Mouse (Mus musculus) ES-Bruce4 (cell line): ENCODE data around the gene Cmip. TPM values are rescaled to one million over a fixed set of nuclear protein-coding genes. Genes with fewer than 3 reads are reported as not detected.

ENCODE experiments used
- H3K27ac ChIP-seq: 2 replicates; pipeline ENCODE4 v1.5.1; 2012; ENCODE audit warnings: low read length, inconsistent platforms; ENCODE audit not compliant: insufficient read depth
- H3K27me3 ChIP-seq: 2 replicates; pipeline ENCODE4 v1.6.1; 2012; ENCODE audit warnings: mild to moderate bottlenecking, low read length, inconsistent platforms; ENCODE audit not compliant: control insufficient read depth, poor library complexity, insufficient read depth, severe bottlenecking
- H3K36me3 ChIP-seq: 2 replicates; pipeline ENCODE4 v1.6.1; 2012; ENCODE audit warnings: inconsistent platforms, mild to moderate bottlenecking, low read length, moderate library complexity; ENCODE audit not compliant: control insufficient read depth, poor library complexity, insufficient read depth, severe bottlenecking
- H3K4me1 ChIP-seq: one replicate; pipeline ENCODE4 v1.8.1; 2011; ENCODE audit warnings: low read length; ENCODE audit not compliant: control insufficient read depth, insufficient read depth
- H3K4me3 ChIP-seq: 2 replicates; pipeline ENCODE4 v1.5.1; 2011; ENCODE audit warnings: low read depth, mild to moderate bottlenecking, low read length
- H3K9ac ChIP-seq: 2 replicates; pipeline ENCODE4 v1.6.1; 2012; ENCODE audit warnings: low read depth, mild to moderate bottlenecking, inconsistent platforms; ENCODE audit not compliant: poor library complexity, severe bottlenecking
- H3K9me3 ChIP-seq: replicated peaks from 2 replicates; pipeline ENCODE4 v1.6.1; 2012; ENCODE audit warnings: mild to moderate bottlenecking, low read length, inconsistent platforms; ENCODE audit not compliant: control insufficient read depth, poor library complexity, insufficient read depth, severe bottlenecking
- CTCF ChIP-seq: IDR thresholded peaks from one replicate; pipeline ENCODE4 v1.8.1; 2011; ENCODE audit warnings: low read depth, low read length
- EP300 ChIP-seq: IDR thresholded peaks from 2 replicates; pipeline ENCODE4 v1.6.1; 2011; ENCODE audit warnings: low read depth, low read length; ENCODE audit not compliant: insufficient read depth
- POLR2A ChIP-seq: IDR thresholded peaks from one replicate; pipeline ENCODE4 v1.8.1; 2011; ENCODE audit warnings: low read length; ENCODE audit not compliant: insufficient read depth
- polyA plus RNA-seq: library from polyadenylated mRNA; stranded (reverse); fragments of >200 nt; gene quantifications from 2 replicates; pipeline ENCODE4 v1.2.4, GENCODE M21; 2011; ENCODE audit warnings: low read depth; ENCODE audit not compliant: missing spikeins, insufficient read depth, insufficient read length

Gene Cmip
- polyA plus RNA-seq, 1 experiment, result 67.9 TPM

DNA sequence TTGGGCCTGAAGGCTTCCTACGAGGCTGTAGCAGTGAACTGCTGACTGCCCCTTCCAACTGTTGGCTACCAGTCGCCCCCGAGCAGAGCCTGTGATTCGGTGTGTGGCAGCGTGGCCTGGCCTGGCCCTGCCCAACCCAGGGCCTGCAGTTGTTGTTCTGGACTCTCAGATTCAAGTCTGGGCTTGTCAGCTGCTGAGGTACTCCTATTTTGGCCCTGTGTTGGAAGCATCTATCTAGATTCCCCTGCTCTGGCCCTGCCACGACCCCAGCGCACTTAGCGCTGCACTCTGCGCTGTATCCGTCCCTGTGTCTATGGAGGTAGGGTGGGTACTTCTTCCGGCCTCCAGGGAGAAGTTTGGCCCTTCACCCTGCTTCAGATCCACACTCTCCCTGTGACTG is 45.2 kb downstream of the Cmip start:
- H3K4me3 ChIP-seq, result no peak overlapping the region
- no peaks in the 10 kb centered on the region for H3K27me3 ChIP-seq
- H3K9ac ChIP-seq, result no peak overlapping the region
- H3K9me3 ChIP-seq, result no peaks in the 10 kb centered on the region
- H3K4me1 ChIP-seq, result peaks cover 19% of the 10 kb centered on the region
- TF ChIP-seq POLR2A, result no peak
- TF ChIP-seq EP300, result no peak
- no peak for TF ChIP-seq CTCF
- H3K27ac ChIP-seq, result peak overlapping the region; percentile 41
- H3K36me3 ChIP-seq, result no peaks in the 10 kb centered on the region

DNA sequence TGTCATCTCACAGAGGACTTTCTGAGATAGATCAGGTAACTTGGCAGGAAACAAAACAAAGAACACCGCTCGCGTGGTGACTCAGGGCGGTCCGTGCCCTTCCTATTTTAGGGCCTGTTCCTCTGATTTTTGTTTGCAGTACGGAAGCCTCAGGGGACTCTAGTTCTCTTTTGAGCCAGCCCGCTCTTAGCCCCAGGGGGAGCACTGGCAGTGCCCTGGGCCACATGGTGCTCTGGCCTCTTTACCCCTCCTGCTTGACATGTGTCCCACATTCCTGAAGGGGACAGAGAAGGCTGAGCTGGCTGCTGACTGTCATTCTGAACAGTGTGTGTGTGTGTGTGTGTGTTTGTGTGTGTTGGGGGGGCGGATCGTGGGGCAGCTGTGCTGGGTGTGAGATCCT is 46.8 kb downstream of the Cmip start:
- H3K36me3 ChIP-seq, result no peaks in the 10 kb centered on the region
- no peaks in the 10 kb centered on the region for H3K27me3 ChIP-seq
- peaks cover 12% of the 10 kb centered on the region for H3K4me1 ChIP-seq
- TF ChIP-seq POLR2A (no peak), EP300 (no peak), CTCF (no peak)
- H3K9ac ChIP-seq, result no peak overlapping the region
- H3K27ac ChIP-seq, result no peak overlapping the region
- no peaks in the 10 kb centered on the region for H3K9me3 ChIP-seq
- no peak overlapping the region for H3K4me3 ChIP-seq

DNA sequence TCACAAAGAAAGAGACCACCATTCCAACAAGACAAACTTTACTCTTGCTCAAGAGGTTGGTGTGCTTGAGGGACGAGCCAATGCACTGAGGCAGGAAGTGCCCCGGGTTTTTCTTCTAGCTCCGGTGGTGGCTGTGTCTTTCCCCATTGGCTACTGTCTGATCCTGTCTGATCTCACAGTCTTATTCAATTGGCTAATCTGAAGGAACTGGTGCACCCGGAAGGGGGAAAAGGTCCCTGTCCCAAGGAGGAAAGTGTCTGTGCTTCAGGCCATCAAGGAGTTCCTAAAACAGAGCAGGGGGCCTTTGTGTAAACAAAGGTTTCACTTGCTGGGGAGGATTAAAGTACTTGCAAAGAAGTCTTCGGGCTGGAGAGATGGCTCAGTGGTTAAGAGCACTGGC is 48.5 kb downstream of the Cmip start:
- Histone ChIP-seq H3K9ac (no peak overlapping the region), H3K27me3 (no peaks in the 10 kb centered on the region), H3K9me3 (no peaks in the 10 kb centered on the region), H3K27ac (no peak overlapping the region), H3K4me1 (peaks cover 10% of the 10 kb centered on the region), H3K4me3 (no peak overlapping the region), H3K36me3 (no peaks in the 10 kb centered on the region)
- TF ChIP-seq POLR2A, result no peak
- no peak for TF ChIP-seq EP300
- TF ChIP-seq CTCF, result no peak

DNA sequence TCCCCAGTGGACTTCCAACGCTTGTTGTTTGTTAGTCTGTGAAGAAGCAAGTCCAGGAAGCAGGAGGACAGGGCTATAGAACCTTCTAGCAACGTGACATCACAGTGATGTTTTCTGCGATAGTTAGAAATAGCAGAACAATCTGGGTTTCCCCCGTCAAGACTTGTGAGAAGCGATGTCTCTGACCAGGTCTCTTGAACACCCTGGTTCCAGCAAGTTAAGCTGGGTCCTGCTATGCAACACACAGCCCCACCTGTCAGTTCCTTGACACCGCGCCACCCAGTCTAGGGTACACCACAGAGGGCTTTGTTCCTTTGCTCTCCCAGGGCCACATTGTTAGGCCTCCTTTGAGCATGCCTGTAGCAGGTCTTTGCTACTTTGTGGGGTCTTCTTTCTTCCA is 49.9 kb downstream of the Cmip start:
- no peaks in the 10 kb centered on the region for H3K27me3 ChIP-seq

DNA sequence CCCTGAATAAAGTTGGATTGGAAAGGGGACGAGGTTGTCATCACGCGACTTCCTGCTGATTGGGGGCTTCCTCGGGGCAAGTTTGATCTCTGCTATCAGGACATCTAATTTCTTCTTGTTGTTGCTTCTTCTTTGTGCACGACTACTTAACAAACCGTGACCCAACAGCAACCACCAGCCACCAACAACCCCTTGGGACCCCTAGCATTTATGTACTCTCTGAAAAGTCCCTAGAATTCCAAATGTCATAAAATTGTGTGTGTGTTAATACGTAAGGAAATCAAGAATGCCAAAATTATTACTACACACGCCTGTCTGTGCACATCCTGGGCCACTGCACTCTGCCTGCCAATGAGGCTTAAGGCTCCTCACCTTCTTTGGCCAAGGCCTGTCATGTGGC is 50.4 kb downstream of the Cmip start:
- no peak for TF ChIP-seq EP300
- no peak for TF ChIP-seq CTCF
- TF ChIP-seq POLR2A, result no peak
- Histone ChIP-seq H3K27ac (no peak overlapping the region), H3K9ac (no peak overlapping the region), H3K4me1 (peaks cover 7% of the 10 kb centered on the region), H3K9me3 (no peaks in the 10 kb centered on the region), H3K4me3 (no peak overlapping the region), H3K27me3 (no peaks in the 10 kb centered on the region), H3K36me3 (0 out of 2 replicates have a peak, but pooled peaks cover 4% of the 10 kb centered on the region)

More for the DNA sequence above, 49.9 kb downstream of the Cmip start:
- Histone ChIP-seq H3K27ac (no peak overlapping the region), H3K4me3 (no peak overlapping the region), H3K9ac (no peak overlapping the region), H3K36me3 (0 out of 2 replicates have a peak, but pooled peaks cover 2% of the 10 kb centered on the region), H3K9me3 (no peaks in the 10 kb centered on the region), H3K4me1 (peaks cover 10% of the 10 kb centered on the region)
- TF ChIP-seq POLR2A, result no peak
- no peak for TF ChIP-seq EP300
- no peak for TF ChIP-seq CTCF

DNA sequence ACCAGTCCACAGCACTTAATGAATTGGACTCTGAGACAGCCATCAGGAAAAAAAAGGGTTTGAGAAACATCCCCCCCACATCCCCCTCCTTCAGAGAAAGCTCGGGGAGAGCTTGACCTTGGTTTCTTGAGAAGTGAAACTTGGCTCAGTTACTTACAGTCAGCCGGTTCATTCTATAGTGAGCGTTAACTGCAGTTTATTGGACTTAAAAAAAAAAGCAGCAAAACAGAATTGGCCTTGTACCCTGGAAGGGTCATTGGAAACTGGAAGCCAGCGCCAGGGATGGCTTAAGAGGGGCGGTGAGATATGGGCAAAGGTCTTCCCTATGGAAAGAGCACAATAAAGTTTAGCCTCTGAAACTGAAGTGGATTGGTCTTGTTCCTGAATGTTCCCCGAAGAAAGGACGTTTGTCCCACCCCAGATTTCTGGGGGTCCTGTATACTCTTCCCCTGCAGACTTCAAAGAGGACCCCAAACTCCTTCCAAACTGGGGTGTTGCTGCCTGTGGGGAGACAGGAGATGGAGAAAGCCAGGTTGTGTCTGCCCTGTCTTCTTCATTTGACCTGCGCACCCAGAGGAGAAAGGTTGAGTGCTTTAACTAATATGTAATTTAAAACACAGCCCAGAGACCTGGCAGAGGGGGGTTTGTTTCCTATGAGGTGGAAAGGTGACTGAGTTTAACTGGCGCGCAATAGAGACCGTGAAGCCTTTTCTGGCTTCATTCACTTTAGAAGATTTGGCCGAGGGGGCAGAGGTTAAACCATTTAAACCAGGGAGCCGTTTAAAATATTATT is 51.6 kb downstream of the Cmip start:
- Histone ChIP-seq H3K4me3 (no peak overlapping the region), H3K27me3 (no peaks in the 10 kb centered on the region), H3K36me3 (0 out of 2 replicates have a peak, but pooled peaks cover 4% of the 10 kb centered on the region), H3K9me3 (no peaks in the 10 kb centered on the region), H3K27ac (no peak overlapping the region), H3K9ac (no peak overlapping the region), H3K4me1 (peaks cover 6% of the 10 kb centered on the region)
- no peak for TF ChIP-seq EP300
- no peak for TF ChIP-seq POLR2A
- TF ChIP-seq CTCF, result no peak
